Mouse (Mus musculus) forebrain, embryonic 16.5 days (tissue): ENCODE data around the gene Nkx6-2. TPM values are rescaled to one million over a fixed set of nuclear protein-coding genes. Genes with fewer than 3 reads are reported as not detected.

Experiments used
- ATAC-seq: fragments of 200-750 bp; cut with Nextera tagmentation; 2 replicates; pipeline ENCODE4 v1.8.0; 2017; ENCODE audit warnings: mild to moderate bottlenecking, moderate library complexity
- H3K27ac ChIP-seq: fragments of 300-500 bp; sonication (generic); 2 replicates; pipeline ENCODE4 v1.5.1; 2014; ENCODE audit warnings: low read length, control low read depth
- H3K27me3 ChIP-seq: fragments of 300-500 bp; sonication (generic); replicated peaks from 2 replicates; pipeline ENCODE4 v1.6.1; 2014; ENCODE audit warnings: low read length; ENCODE audit not compliant: control insufficient read depth, insufficient read depth
- H3K36me3 ChIP-seq: fragments of 300-500 bp; sonication (generic); 2 replicates; pipeline ENCODE4 v1.6.1; 2014; ENCODE audit not compliant: control insufficient read depth, insufficient read depth
- H3K4me1 ChIP-seq: fragments of 300-500 bp; sonication (generic); replicated peaks from 2 replicates; pipeline ENCODE4 v1.6.1; 2014; ENCODE audit warnings: low read length; ENCODE audit not compliant: control insufficient read depth, insufficient read depth
- H3K4me2 ChIP-seq: fragments of 300-500 bp; sonication (generic); 2 replicates; pipeline ENCODE4 v1.6.1; 2014; ENCODE audit warnings: mild to moderate bottlenecking, low read length, control low read depth
- H3K4me3 ChIP-seq: fragments of 300-500 bp; sonication (generic); replicated peaks from 2 replicates; pipeline ENCODE4 v1.5.1; 2014; ENCODE audit warnings: mild to moderate bottlenecking, low read length, control low read depth
- H3K9ac ChIP-seq: fragments of 300-500 bp; sonication (generic); replicated peaks from 2 replicates; pipeline ENCODE4 v1.6.1; 2014; ENCODE audit warnings: low read depth, low read length, control low read depth
- H3K9me3 ChIP-seq: fragments of 300-500 bp; sonication (generic); 2 replicates; pipeline ENCODE4 v1.6.1; 2016; ENCODE audit warnings: low read length; ENCODE audit not compliant: control insufficient read depth
- WGBS: fragments of 180-500 bp; shearing (Covaris S2); extraction: QIAGEN DNeasy Blood & Tissue Kit; methylation state at CpG from one replicate; pipeline ENCODE4 v1.1.7; 2014; 5-methylcytosine and 5-hydroxymethylcytosine counted together
- polyA plus RNA-seq: library from polyadenylated mRNA; unstranded; fragments of >200 nt; fragmentation: Nextera tagmentation; extraction: Ambion mirVana; gene quantifications from 2 replicates; pipeline ENCODE4 v1.2.1, GENCODE M21; 2015

Nkx6-2 gene
- polyA plus RNA-seq, 1 experiment from 2014 or later, result 1.4 TPM

GRCm38 (mm10) chr7:139576064-139576686, 6.4 kb downstream of the Nkx6-2 start:
- Histone ChIP-seq H3K27ac (no peak overlapping the region), H3K9me3 (no peaks in the 10 kb centered on the region), H3K36me3 (no peaks in the 10 kb centered on the region), H3K9ac (no peak overlapping the region), H3K4me1 (peaks cover under 1% of the 10 kb centered on the region), H3K4me3 (no peak overlapping the region), H3K27me3 (peaks cover 27% of the 10 kb centered on the region), H3K4me2 (no peak overlapping the region)
- WGBS, result 90% methylated on average over 16 of the region's 16 CpGs
- no peak for ATAC-seq

GRCm38 (mm10) chr7:139572665-139573064, 9.9 kb downstream of the Nkx6-2 start:
- Histone ChIP-seq H3K4me3 (no peak overlapping the region), H3K9me3 (no peaks in the 10 kb centered on the region), H3K4me1 (no peaks in the 10 kb centered on the region), H3K4me2 (no peak overlapping the region), H3K36me3 (no peaks in the 10 kb centered on the region), H3K9ac (no peak overlapping the region), H3K27me3 (no peaks in the 10 kb centered on the region; the same call in 1 of the 2 replicates), H3K27ac (no peak overlapping the region)
- no peak for ATAC-seq
- WGBS, result 88% methylated on average over 3 of the region's 3 CpGs

GRCm38 (mm10) chr7:139570788-139571187, 11.8 kb downstream of the Nkx6-2 start:
- Histone ChIP-seq H3K9ac (no peak overlapping the region), H3K4me3 (no peak overlapping the region), H3K27me3 (no peaks in the 10 kb centered on the region), H3K4me1 (peaks cover 3% of the 10 kb centered on the region; the same call in 1 of the 2 replicates), H3K27ac (no peak overlapping the region), H3K36me3 (no peaks in the 10 kb centered on the region), H3K9me3 (no peaks in the 10 kb centered on the region), H3K4me2 (no peak overlapping the region)
- no peak for ATAC-seq
- WGBS, result 95% methylated on average over 5 of the region's 5 CpGs

GRCm38 (mm10) chr7:139566533-139566932, 16.1 kb downstream of the Nkx6-2 start:
- 92% methylated on average over 8 of the region's 8 CpGs for WGBS
- H3K4me2 ChIP-seq, result no peak overlapping the region
- no peak overlapping the region for H3K9ac ChIP-seq
- no peaks in the 10 kb centered on the region for H3K27me3 ChIP-seq
- ATAC-seq, result no peak
- H3K36me3 ChIP-seq, result no peaks in the 10 kb centered on the region
- no peak overlapping the region for H3K4me3 ChIP-seq
- H3K9me3 ChIP-seq, result no peaks in the 10 kb centered on the region
- no peak overlapping the region for H3K27ac ChIP-seq
- H3K4me1 ChIP-seq, result peaks cover 3% of the 10 kb centered on the region; the same call in 1 of the 2 replicates

GRCm38 (mm10) chr7:139565998-139566397, 16.6 kb downstream of the Nkx6-2 start:
- WGBS, result 72% methylated on average over 6 of the region's 6 CpGs
- no peaks in the 10 kb centered on the region for H3K27me3 ChIP-seq
- ATAC-seq, result no peak

GRCm38 (mm10) chr7:139564161-139564560, 18.4 kb downstream of the Nkx6-2 start:
- Histone ChIP-seq H3K9ac (no peak overlapping the region), H3K27me3 (no peaks in the 10 kb centered on the region), H3K4me2 (no peak overlapping the region), H3K9me3 (no peaks in the 10 kb centered on the region), H3K36me3 (no peaks in the 10 kb centered on the region), H3K27ac (no peak overlapping the region), H3K4me3 (no peak overlapping the region), H3K4me1 (peaks cover 3% of the 10 kb centered on the region; the same call in 1 of the 2 replicates)
- WGBS, result 92% methylated on average over 2 of the region's 2 CpGs
- ATAC-seq, result no peak

More at GRCm38 (mm10) chr7:139565998-139566397, 16.6 kb downstream of the Nkx6-2 start:
- no peak overlapping the region for H3K4me2 ChIP-seq
- H3K4me1 ChIP-seq, result peaks cover 3% of the 10 kb centered on the region; the same call in 1 of the 2 replicates
- H3K4me3 ChIP-seq, result no peak overlapping the region
- no peak overlapping the region for H3K27ac ChIP-seq
- no peak overlapping the region for H3K9ac ChIP-seq
- H3K9me3 ChIP-seq, result no peaks in the 10 kb centered on the region
- H3K36me3 ChIP-seq, result no peaks in the 10 kb centered on the region

- no peak overlapping the region for H3K9ac ChIP-seq
- no peak for ATAC-seq
- WGBS, result 76% methylated on average over 4 of the region's 4 CpGs
- no peaks in the 10 kb centered on the region for H3K9me3 ChIP-seq
- no peaks in the 10 kb centered on the region for H3K27me3 ChIP-seq
- no peak overlapping the region for H3K4me3 ChIP-seq
- H3K4me2 ChIP-seq, result no peak overlapping the region
- peaks cover 3% of the 10 kb centered on the region; the same call in 1 of the 2 replicates for H3K4me1 ChIP-seq
- no peak overlapping the region for H3K27ac ChIP-seq
- no peaks in the 10 kb centered on the region for H3K36me3 ChIP-seq
Observed at GRCm38 (mm10) chr7:139563425-139563824, 19.2 kb downstream of the Nkx6-2 start.

- Histone ChIP-seq H3K36me3 (no peaks in the 10 kb centered on the region), H3K9me3 (no peaks in the 10 kb centered on the region), H3K4me2 (no peak overlapping the region), H3K27ac (no peak overlapping the region), H3K9ac (no peak overlapping the region), H3K4me3 (no peak overlapping the region), H3K4me1 (0 out of 2 replicates have a peak, but pooled peaks cover 5% of the 10 kb centered on the region), H3K27me3 (0 out of 2 replicates have a peak, but pooled peaks cover 3% of the 10 kb centered on the region)
- ATAC-seq, result no peak
- WGBS, result 90% methylated on average over 10 of the region's 10 CpGs
Observed at GRCm38 (mm10) chr7:139559659-139560058, 22.9 kb downstream of the Nkx6-2 start.

- no peak for ATAC-seq
- Histone ChIP-seq H3K4me2 (no peak overlapping the region), H3K27me3 (0 out of 2 replicates have a peak, but pooled peaks cover 3% of the 10 kb centered on the region), H3K9me3 (no peaks in the 10 kb centered on the region), H3K27ac (no peak overlapping the region), H3K9ac (no peak overlapping the region), H3K36me3 (no peaks in the 10 kb centered on the region), H3K4me3 (no peak overlapping the region), H3K4me1 (0 out of 2 replicates have a peak, but pooled peaks cover 5% of the 10 kb centered on the region)
- 16% methylated on average over 10 of the region's 10 CpGs for WGBS
Observed at GRCm38 (mm10) chr7:139556746-139557526, 25.7 kb downstream of the Nkx6-2 start.
